Mouse (Mus musculus) gastrocnemius, adult 18-20 months (tissue): Measurements from ENCODE around the gene Tmem120b. TPM values are rescaled to one million over a fixed set of nuclear protein-coding genes. Genes with fewer than 3 reads are reported as not detected.
"Not testable (repeated sequence)": the region's sequence is repeated elsewhere in the genome, so short reads cannot be mapped to it uniquely, and the experiment has no call there.

Experiments used
- DNase-seq: peaks from one replicate; pipeline ENCODE4 v3.0.0; 2021; ENCODE audit warnings: low spot score
- total RNA-seq, 2 experiments: library from RNA; stranded (reverse); gene quantifications; 2 replicates each; pipeline ENCODE4 v1.2.3; 2021

Gene Tmem120b
- total RNA-seq, 2 experiments from 2014 or later, result 16.8 to 19.6 TPM

DNA sequence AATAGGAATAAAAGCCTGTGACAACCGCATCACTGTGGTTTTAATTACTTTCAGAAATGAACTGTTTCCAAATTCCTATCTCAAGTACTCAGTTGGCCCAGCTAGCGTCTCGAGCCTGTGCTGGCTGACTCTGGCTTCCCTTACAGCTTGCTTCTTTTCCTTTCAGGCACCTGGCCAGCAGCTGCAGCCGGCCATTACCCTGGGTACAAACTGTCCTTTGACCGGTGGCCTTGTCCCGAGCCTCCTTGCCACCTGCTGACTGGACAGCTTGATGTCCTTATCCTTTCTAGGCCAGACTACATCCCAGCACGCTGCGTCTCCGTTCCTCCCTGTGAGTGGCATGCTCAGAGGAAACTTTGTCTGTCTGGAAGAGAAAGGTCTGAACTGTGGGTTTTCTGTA, 17.3 kb upstream of the Tmem120b start:
- DNase-seq, result peak; percentile 86

GRCm38 (mm10) chr5:123051736-123052135, 16.5 kb upstream of the Tmem120b start:
- no peak for DNase-seq

DNA sequence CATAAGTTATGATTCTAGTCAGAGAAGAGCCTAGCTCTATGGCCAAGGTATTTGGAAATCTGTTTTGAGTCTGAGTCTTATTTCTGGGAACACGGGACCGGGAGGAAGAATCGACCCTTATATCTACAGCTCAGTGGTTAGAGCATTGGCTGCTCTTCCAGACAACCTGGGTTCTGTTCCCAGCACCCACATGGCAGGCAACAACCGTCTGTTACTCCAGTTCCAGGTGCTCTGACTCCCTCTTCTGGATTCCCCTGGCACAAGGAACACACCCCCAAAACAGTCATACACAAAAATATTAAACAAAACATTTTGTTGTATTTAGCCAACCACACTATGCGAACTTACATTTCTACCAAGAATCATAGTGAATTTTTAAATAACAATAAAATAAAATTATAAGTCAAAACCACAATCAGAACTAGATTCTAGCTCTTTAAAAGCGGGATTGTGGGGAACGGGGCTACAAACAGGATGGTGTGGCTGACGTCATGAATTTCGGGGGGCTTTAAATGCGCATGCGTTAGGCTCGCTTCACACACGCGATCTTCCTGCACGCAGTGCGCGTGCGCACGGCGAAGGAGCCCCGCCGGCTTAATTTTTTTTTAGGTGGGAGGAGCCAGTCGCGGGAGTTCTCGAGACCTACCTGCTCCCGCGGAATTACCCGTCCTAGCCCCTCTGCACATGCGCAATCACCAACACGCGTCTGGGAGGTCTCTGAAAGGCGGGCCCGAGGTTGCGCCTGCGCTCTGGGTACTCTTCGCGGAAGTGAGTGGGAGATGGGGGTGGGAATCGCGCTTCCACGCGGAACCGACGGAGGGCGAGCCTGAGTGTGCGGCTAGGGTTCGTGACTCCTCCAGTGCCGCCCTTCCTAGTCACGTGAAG, 10.6 kb upstream of the Tmem120b start:
- DNase-seq, result peak; percentile 99

DNA sequence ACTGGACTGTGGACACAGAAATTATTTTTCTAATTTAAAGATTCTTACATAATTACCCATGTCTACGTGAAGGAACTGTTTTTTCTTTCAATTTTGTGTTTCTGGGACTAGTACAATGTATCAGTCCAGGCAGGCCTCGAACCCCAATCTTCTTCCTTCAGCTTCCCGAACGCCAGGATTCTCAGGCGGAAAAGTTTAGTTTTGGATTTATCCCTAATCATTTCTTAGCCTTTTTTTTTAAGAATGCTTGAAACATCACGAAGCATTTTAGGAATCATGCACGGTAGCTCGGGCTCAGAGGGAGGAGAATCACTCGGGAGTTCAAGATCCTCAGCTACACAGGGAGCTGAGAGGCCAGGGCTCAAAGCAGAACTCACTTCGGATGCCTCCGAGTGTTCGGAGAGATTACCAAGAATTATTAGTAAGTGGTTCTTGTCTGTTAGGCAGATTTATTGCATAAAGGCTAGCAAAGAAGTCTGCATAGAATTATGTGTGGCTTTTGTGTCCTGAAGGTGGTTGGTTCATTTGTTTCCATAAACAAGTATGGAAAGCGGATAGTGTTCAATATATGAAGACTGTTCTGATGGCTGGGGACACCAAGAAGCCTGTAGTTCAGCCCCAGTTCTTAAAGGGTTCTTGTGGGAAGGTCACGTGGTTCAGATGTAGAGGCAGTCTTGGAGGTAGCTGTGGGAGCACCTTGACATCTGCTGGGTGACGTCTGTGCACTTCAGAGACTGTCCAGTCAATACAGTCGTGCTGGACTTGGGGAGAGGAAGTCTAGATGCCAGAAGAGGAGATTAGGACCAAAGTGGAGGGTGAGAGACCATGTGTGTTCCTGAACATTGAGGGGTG, 9.7 kb upstream of the Tmem120b start:
- DNase-seq, result no peak

- DNase-seq, result peak; percentile 69
Observed at GRCm38 (mm10) chr5:123059757-123060520, 8.3 kb upstream of the Tmem120b start.

- peak; percentile 66 for DNase-seq
Observed at GRCm38 (mm10) chr5:123060706-123061401, 7.4 kb upstream of the Tmem120b start.

DNA sequence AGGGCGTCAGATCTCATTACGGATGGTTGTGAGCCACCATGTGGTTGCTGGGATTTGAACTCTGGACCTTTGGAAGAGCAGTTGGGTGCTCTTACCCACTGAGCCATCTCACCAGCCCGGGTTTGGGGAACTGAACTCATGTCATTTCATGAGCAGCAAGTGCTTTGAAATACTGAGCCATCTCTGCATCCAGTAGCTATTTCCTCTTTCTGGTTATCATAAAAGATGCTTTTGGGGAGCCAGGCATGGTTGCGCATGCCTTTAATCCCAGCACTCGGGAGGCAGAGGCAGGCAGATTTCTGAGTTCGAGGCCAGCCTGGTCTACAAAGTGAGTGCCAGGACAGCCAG, 6.8 kb upstream of the Tmem120b start:
- DNase-seq, result not testable (repeated sequence)

DNA sequence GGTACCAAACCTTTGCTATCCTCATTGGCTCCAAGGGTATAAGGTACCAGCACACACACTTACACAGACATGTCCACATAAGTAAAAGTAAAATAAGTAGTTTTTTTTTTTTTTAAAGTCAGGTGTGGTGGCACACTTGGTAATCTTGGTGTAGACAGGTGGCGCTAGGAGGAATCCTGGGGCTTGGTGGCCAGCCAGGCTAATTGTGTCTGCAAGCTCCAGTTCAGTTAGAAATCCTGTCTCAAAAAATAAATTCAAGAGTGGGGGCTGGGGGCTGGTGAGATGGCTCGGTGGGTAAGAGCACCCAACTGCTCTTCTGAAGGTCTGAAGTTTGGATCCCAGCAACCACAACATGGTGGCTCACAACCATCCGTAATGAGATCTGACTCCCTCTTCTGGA, 5.1 kb upstream of the Tmem120b start:
- DNase-seq, result no peak

GRCm38 (mm10) chr5:123064207-123064606, 4.0 kb upstream of the Tmem120b start:
- peak; percentile 73 for DNase-seq

DNA sequence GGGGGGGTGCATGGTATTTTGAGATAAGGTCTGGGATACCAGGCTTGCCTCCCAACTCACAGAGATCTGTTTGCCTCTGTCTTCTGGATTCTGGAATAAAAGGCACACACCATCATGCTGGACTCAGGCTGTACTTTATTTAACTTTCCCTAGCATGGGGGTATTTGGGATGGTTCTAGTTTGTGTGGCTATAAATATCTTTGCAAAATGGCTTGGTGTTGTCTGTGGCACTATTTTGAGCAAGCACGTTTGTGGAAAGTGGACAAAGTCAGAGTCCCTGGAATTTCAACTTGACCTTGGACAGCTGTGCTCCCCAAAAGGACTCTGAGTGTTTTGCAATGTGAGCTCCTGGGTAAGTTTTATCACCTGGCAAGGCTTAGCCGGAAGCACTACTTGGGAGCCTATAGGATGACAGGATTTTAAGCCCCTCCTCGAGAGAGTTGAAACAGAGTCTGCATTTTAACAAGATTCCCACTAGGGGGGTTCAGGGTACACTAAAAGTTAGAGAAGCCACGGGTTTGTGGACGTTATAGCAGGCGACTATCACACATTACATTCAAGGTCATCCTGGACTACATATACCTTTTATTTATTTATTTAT, 720 bp upstream of the Tmem120b start:
- DNase-seq, result no peak

DNA sequence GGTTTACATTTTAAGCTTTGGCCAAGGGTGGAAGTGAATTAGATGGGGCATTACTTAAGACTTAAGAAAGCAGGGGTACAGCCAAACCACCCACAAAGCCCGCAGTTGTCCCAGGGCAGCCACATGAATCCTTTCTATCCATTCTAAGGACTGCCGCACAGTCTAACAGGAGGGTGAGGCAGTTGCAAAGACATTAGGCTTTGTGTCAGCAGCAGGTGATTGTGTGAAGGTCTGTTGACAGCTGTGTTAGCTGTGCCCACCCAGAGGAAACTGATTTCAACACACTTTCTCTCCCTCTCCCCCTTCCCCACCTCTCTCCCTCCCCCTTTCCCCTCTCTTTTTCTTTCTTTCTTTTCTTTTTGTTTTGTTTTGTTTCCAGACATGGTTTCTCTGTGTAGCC, 499 bp downstream of the Tmem120b start:
- DNase-seq, result no peak

GRCm38 (mm10) chr5:123075576-123076418, 7.6 kb downstream of the Tmem120b start:
- DNase-seq, result peak; percentile 95

- DNase-seq, result peak; percentile 36
Observed at GRCm38 (mm10) chr5:123076419-123077281, 8.4 kb downstream of the Tmem120b start.

DNA sequence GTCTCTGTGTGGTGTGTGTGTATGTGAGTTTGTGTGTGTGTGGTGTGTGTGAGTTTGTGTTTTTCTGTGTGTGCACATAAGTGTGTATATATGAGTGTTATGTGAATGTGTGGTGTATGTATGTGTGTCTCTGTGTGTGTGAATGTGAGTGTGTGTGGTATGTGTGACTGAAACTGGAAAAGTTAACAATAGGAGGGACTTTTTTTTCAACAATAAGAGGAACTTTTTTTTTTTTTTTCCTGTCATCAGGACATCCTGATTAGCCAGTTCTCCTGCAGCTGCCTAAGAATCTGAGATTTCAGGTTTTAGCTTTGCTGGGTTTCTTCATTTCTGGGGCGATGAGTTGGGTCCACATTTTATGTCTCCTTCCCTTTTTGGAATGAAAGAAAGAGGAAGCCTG, 11.4 kb downstream of the Tmem120b start:
- DNase-seq, result no peak

- DNase-seq, result peak; percentile 47
Observed at GRCm38 (mm10) chr5:123080041-123080440, 11.8 kb downstream of the Tmem120b start.

DNA sequence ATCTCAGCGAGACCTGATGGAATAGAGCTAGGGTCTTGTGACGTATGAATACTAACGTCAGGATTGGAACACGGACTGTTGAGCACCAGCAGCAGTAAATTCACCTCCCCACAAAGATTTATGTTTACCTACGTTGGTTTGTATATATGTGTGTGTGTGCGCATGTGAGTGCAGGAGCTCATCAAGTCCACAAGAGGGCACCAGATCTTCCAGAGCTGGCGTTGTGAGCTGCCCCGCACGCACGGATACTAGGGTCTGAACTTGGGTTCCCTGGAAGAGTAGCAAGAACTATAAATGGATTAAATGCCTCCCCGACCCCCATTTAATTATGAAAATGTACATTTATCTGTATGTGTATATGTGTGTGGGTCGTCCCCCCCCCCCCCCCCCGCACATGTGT, 12.3 kb downstream of the Tmem120b start:
- DNase-seq, result no peak

GRCm38 (mm10) chr5:123083340-123084050, 15.3 kb downstream of the Tmem120b start:
- DNase-seq, result no peak

GRCm38 (mm10) chr5:123086501-123086900, 18.3 kb downstream of the Tmem120b start:
- no peak for DNase-seq
